Mouse (Mus musculus) brain, adult 2 months (tissue): ENCODE measurements at regions not wholly inside any gene's neighbourhood (a gene's known extent, or its start where the extent isn't known, plus 50 kb on each side); places are given as distances from the start of the nearest gene placed in this dataset.
A peak's percentile ranks its signal among the peaks of the same experiment; 100 is the strongest.

Source experiments
- DNase-seq: peaks from one replicate; pipeline ENCODE4 v3.0.0; 2011; ENCODE audit warnings: low read depth, low spot score

DNA sequence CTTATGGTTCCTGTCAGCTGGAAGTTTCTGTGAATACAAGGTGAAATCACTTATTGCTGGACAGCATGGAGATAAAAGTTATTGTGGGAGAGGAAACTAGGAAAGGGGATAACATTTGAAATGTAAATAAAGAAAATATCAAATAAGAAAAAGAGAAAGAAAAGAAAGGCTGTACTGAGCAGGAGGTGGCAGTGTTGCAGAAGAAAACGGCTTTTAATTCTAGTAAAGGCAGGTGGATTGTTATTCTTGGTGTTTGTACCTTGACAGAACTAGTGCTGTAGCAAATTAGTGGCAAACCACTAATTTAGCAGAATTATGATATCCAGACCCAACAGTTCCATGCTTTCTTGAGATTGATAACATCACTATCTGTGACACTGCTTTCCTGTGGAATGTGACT is 52.6 kb downstream of the Gm10358 start:
- peak; percentile 10 for DNase-seq

DNA sequence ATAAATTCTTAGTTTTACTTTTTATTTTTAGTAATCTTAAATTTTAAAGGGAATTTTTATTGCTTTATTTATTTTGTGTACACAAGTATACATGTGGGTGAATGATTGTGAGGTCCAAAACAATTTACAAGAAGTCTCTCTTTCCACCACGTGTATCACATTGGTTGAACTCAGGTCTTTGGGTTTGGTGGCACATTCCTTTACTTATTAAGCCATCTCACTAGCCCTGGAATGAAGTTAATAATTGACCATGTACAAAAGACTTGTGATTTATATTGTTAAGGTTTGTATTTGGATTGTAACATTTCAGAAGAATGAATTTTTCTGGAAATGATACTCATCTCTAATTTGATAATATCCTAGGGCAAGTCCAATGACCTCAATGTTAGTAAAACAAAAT is 56.2 kb downstream of the Gm10358 start:
- no peak for DNase-seq

DNA sequence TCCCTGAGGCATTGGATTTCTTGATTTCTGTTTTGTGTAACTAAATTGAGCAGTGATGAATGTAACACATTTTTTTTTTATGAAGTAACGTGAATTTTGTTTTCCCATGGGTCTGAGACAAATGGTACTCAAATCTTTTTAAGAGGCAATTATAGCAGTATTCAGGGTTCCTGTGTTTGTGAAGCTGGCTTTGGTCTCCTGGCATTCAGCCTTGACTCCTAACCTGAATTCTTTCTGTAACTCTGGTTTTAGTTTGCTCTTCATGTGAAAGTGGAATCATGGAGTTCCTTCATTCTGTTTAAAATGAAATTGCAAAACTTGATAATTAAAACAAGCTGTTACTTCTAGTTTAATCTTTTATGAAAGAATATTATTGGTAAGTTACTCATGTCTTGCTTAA is 58.3 kb downstream of the Gm10358 start:
- peak; percentile 2 for DNase-seq

DNA sequence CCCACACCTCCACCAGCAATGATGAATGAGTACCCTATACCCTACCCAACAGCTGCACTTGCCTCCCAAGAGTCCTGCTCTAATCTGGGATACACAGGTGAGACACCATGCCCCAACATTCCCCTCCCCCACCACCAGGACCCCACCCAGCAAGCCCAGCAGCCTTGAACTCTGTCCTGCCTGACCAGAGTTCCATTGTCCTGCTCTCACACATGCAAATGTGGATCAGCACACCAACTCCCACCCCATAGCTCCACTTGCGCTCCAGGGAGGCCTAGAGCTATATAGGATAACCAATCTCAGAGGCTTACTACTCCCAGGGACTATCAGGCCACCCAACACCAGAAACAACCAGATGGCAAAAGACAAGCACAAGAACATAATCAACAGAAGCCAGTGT is 85.8 kb downstream of the Gm10358 start:
- DNase-seq = no peak

DNA sequence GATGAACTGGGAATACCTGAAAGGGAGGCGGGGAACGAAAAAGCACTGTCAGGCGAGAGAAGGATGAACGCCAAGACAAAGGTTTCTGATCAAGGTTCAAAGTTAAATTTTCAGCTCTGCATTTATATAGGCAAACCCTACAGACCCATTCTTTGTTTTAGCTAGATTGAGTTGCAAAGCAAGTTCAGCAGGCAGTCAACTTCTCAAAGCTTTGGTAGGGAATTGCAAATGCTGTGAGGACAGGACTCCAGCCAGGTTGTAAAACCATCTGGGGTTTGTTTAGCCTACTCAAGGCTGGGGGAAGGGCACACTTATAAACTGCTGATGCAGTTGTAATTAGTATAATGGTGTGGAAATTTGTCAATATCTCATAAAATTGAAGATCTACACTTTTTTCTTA is 87.9 kb downstream of the Gm10358 start:
- no peak for DNase-seq

DNA sequence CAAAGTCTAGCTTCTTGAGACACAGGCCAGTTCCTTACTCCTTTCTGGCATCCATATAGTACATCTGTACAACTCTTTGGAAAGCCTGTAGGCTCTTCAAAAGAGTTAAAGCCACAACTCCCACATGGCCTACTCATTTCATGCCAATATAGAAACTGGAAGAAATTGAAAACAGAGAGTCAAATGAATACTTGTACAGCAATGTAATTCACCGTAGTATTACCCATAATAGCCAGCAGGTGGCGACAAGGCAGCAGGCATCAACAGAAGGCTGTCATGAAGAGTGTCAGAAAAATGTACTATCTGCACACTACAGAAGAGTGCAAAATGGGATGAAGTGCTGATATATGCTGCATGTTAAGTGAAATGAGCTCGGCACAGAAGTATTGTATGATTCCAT is 90.5 kb downstream of the Gm10358 start:
- peak; percentile 61 for DNase-seq

DNA sequence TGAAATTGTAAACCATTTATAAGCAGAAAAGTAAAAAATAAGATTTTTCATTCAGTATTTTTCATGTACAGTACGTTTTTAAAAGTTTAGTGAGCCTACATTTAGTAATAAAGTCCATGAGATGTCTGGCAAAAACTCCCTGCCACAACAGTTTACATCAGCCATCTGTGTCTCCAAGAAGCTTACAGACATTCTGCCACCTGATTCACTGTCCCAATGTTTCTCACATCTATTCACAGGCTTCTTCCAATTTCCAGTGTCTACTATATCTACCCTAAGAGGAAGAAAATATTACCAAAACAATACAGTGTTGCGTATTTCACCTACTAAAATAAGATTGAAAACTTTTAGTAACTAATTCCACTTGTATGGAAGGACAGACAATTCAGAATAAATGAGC is 95.7 kb downstream of the Rasd2 start:
- DNase-seq = peak; percentile 50

DNA sequence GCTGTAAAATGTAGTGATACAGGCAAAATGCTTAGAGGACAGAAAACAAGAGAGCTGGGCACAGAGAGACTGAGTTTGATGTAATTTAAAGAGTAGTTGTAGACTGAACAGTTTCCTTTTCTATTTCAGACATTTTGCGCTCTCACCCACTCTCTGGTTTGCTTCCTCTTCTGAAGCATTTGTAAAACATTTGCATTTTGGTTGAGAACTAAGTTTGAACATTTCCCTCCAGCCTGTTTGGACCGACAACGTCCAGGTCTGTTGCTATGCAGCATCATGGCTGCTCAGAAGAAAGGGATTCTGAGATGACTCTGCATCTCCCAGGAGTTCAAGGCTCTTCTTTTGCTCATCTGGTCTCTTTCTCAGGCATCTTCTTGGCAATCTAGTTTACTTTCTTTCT is 78.2 kb downstream of the Rasd2 start:
- DNase-seq = peak; percentile 50

DNA sequence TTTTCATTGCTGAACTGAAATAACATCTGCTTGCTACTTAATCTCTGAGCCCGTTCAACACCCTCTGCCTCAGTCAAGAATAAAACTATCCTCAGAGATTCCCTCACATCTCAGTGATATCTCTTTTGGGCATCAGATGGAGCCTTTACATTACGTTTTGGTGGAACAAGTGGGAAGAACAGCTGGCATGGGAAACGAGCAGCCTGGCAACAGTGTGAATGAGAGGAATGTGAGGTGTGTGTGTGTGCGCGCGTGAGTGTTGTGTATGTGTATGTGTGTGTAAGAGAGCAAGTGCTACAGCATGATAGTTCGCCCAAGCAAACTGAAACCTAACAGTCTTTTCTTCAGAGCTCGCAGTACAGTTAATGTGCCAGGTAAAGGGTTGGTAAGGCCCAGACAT is 76.2 kb downstream of the Rasd2 start:
- DNase-seq = peak; percentile 53
